Mouse (Mus musculus): ENCODE measurements at regions not wholly inside any gene's neighbourhood (a gene's known extent, or its start where the extent isn't known, plus 50 kb on each side); places are given as distances from the start of the nearest gene placed in this dataset.

DNA sequence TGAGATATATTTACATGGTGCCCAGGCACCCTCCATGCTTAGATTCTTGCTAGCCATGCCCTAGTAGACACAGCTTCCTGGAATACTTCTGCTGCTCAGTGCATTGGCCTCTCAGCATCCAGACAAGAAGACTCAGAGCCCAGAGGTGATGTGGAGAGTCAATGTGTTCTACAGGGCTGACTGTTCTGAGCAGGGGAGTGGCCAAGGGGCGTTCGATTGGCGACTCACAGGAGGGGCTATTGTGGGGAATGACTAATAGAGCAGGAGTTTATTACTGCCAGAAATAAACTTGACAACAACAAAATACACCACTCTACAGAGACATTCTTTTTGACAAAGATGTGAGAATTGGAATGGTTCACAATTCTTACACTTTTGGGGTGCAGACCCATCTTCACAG is 156.3 kb downstream of the Mtx2 start:
- no peaks in the 10 kb centered on the region for H3K9me3 ChIP-seq (replicated peaks)
- H3K36me3 ChIP-seq (replicated peaks): no peaks in the 10 kb centered on the region
- H3K9ac ChIP-seq: no peak overlapping the region
- H3K4me2 ChIP-seq: no peak overlapping the region
- no peaks in the 10 kb centered on the region for H3K4me1 ChIP-seq (replicated peaks)
- 58% methylated on average over 3 of the region's 3 CpGs for WGBS (ENCODE audit: insufficient replicate concordance)
- no peak for ATAC-seq (ENCODE audit: insufficient read depth)
- no peaks in the 10 kb centered on the region for H3K27me3 ChIP-seq
- no peak overlapping the region for H3K4me3 ChIP-seq (replicated peaks)
- H3K27ac ChIP-seq (replicated peaks): no peak overlapping the region

GRCm38 (mm10) chr2:74993802-74994201 is 168.2 kb downstream of the Mtx2 start:
- no peak for ATAC-seq (ENCODE audit: insufficient read depth)
- Histone ChIP-seq H3K9ac (no peak overlapping the region), H3K9me3 (replicated peaks) (no peaks in the 10 kb centered on the region), H3K4me3 (replicated peaks) (no peak overlapping the region), H3K4me2 (no peak overlapping the region), H3K4me1 (replicated peaks) (no peaks in the 10 kb centered on the region), H3K27me3 (no peaks in the 10 kb centered on the region), H3K27ac (replicated peaks) (no peak overlapping the region), H3K36me3 (replicated peaks) (no peaks in the 10 kb centered on the region)
- 60% methylated on average over 3 of the region's 3 CpGs for WGBS (ENCODE audit: insufficient replicate concordance)

GRCm38 (mm10) chr2:74994998-74995397 is 169.4 kb downstream of the Mtx2 start:
- Histone ChIP-seq H3K27ac (replicated peaks) (no peak overlapping the region), H3K36me3 (replicated peaks) (no peaks in the 10 kb centered on the region), H3K4me1 (replicated peaks) (no peaks in the 10 kb centered on the region), H3K9ac (no peak overlapping the region), H3K9me3 (replicated peaks) (no peaks in the 10 kb centered on the region), H3K4me2 (no peak overlapping the region), H3K27me3 (no peaks in the 10 kb centered on the region), H3K4me3 (replicated peaks) (no peak overlapping the region)
- WGBS (ENCODE audit: insufficient replicate concordance): 6% methylated on average over 2 of the region's 2 CpGs
- ATAC-seq (ENCODE audit: insufficient read depth): no peak

GRCm38 (mm10) chr2:74997736-74998135 is 172.1 kb downstream of the Mtx2 start:
- no peaks in the 10 kb centered on the region for H3K9me3 ChIP-seq (replicated peaks)
- H3K4me3 ChIP-seq (replicated peaks): no peak overlapping the region
- no peak for ATAC-seq (ENCODE audit: insufficient read depth)
- no peaks in the 10 kb centered on the region for H3K27me3 ChIP-seq
- no peaks in the 10 kb centered on the region for H3K4me1 ChIP-seq (replicated peaks)
- 66% methylated on average over 1 of the region's 1 CpGs for WGBS (ENCODE audit: insufficient replicate concordance)
- H3K27ac ChIP-seq (replicated peaks): no peak overlapping the region
- no peak overlapping the region for H3K9ac ChIP-seq
- H3K36me3 ChIP-seq (replicated peaks): no peaks in the 10 kb centered on the region
- no peak overlapping the region for H3K4me2 ChIP-seq

- WGBS (ENCODE audit: insufficient replicate concordance): 73% methylated on average over 10 of the region's 10 CpGs
- Histone ChIP-seq H3K4me2 (no peak overlapping the region), H3K36me3 (replicated peaks) (no peaks in the 10 kb centered on the region), H3K27ac (replicated peaks) (no peak overlapping the region), H3K4me1 (replicated peaks) (no peaks in the 10 kb centered on the region), H3K4me3 (replicated peaks) (no peak overlapping the region), H3K27me3 (no peaks in the 10 kb centered on the region), H3K9me3 (replicated peaks) (no peaks in the 10 kb centered on the region), H3K9ac (no peak overlapping the region)
- no peak for ATAC-seq (ENCODE audit: insufficient read depth)
These were observed 174.8 kb downstream of the Mtx2 start for GRCm38 (mm10) chr2:75000368-75000796.

DNA sequence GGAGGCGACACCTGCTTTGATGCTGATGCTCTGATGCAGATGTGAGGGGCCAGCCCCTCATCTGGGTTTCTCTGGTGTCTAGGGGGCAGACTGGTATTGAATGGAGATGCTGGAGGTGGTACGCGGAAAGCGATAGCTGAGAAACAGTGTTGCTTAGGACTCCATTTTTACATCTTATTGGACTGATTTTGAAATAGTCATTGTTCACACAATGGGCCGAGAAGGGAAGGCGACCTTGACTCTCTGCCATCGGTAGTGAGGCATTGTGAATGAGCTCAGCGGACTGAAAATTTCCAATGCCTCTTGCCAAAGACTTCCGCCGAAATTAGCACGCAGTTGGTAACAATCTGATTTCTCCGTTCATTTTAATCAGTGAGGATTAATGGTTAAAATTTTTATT is 177.0 kb downstream of the Mtx2 start:
- Histone ChIP-seq H3K27me3 (no peaks in the 10 kb centered on the region), H3K4me3 (replicated peaks) (no peak overlapping the region), H3K9ac (no peak overlapping the region), H3K9me3 (replicated peaks) (no peaks in the 10 kb centered on the region), H3K27ac (replicated peaks) (no peak overlapping the region), H3K4me1 (replicated peaks) (no peaks in the 10 kb centered on the region), H3K36me3 (replicated peaks) (no peaks in the 10 kb centered on the region), H3K4me2 (no peak overlapping the region)
- ATAC-seq (ENCODE audit: insufficient read depth): no peak
- WGBS (ENCODE audit: insufficient replicate concordance): 74% methylated on average over 12 of the region's 12 CpGs

DNA sequence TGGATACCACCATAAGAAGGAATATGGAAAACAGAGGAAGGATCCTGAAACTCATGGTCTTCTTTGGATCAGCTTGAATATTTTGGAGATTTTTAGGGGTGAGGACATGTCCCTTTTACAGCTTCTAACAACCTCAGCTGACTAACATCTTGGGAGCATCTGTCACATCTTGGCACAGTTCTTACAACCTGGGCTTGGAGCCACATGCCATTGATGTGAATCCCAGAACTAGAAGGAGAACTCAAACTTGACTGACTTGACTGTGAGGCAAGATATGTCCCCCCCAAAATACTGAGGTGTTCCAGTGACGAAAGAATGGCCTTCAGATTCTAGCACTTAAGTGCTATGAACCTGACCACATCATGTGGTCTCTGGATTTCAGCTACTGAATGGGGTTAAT is 182.5 kb downstream of the Mtx2 start:
- ATAC-seq (ENCODE audit: insufficient read depth): no peak
- Histone ChIP-seq H3K9me3 (replicated peaks) (no peaks in the 10 kb centered on the region), H3K27ac (replicated peaks) (no peak overlapping the region), H3K36me3 (replicated peaks) (no peaks in the 10 kb centered on the region), H3K4me2 (no peak overlapping the region), H3K9ac (no peak overlapping the region), H3K4me3 (replicated peaks) (no peak overlapping the region), H3K27me3 (0 out of 2 replicates have a peak, but pooled peaks cover 2% of the 10 kb centered on the region), H3K4me1 (replicated peaks) (no peaks in the 10 kb centered on the region)
- WGBS (ENCODE audit: insufficient replicate concordance): 49% methylated on average over 1 of the region's 1 CpGs

GRCm38 (mm10) chr2:75010647-75011046 is 185.0 kb downstream of the Mtx2 start:
- H3K4me2 ChIP-seq: no peak overlapping the region
- H3K9ac ChIP-seq: no peak overlapping the region
- WGBS (ENCODE audit: insufficient replicate concordance): 38% methylated on average over 7 of the region's 7 CpGs
- H3K4me3 ChIP-seq (replicated peaks): no peak overlapping the region
- no peaks in the 10 kb centered on the region for H3K4me1 ChIP-seq (replicated peaks)
- 0 out of 2 replicates have a peak, but pooled peaks cover 4% of the 10 kb centered on the region for H3K27me3 ChIP-seq
- no peaks in the 10 kb centered on the region for H3K9me3 ChIP-seq (replicated peaks)
- no peak overlapping the region for H3K27ac ChIP-seq (replicated peaks)
- ATAC-seq (ENCODE audit: insufficient read depth): no peak
- no peaks in the 10 kb centered on the region for H3K36me3 ChIP-seq (replicated peaks)

DNA sequence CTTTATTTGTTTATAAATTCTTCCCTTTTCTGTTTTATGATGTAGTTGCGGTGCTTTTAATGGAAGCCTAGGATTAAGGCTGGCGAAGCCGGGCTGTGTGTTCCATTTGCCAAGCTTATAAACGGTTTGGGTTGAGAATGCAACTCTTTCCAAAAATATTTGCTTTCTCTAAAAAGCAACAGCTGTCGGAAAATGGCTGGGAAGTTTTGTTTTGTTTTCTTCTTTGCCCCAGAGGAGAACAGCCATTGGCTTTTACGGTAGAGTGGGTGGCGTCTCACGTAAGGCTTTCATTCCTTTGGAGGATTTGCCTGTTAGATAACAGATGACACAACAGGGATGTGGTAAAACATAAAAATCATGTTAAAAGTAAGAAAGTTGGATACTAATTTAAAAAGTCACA is 186.4 kb downstream of the Mtx2 start:
- Histone ChIP-seq H3K36me3 (replicated peaks) (no peaks in the 10 kb centered on the region), H3K9ac (no peak overlapping the region), H3K4me3 (replicated peaks) (no peak overlapping the region), H3K27me3 (0 out of 2 replicates have a peak, but pooled peaks cover 4% of the 10 kb centered on the region), H3K27ac (replicated peaks) (no peak overlapping the region), H3K9me3 (replicated peaks) (no peaks in the 10 kb centered on the region), H3K4me1 (replicated peaks) (no peaks in the 10 kb centered on the region), H3K4me2 (no peak overlapping the region)
- ATAC-seq (ENCODE audit: insufficient read depth): no peak
- 55% methylated on average over 8 of the region's 8 CpGs for WGBS (ENCODE audit: insufficient replicate concordance)

- 53% methylated on average over 16 of the region's 16 CpGs for WGBS (ENCODE audit: insufficient replicate concordance)
- H3K36me3 ChIP-seq (replicated peaks): no peaks in the 10 kb centered on the region
- no peak for ATAC-seq (ENCODE audit: insufficient read depth)
- H3K27ac ChIP-seq (replicated peaks): no peak overlapping the region
- no peak overlapping the region for H3K4me3 ChIP-seq (replicated peaks)
- no peak overlapping the region for H3K4me2 ChIP-seq
- no peaks in the 10 kb centered on the region for H3K4me1 ChIP-seq (replicated peaks)
- H3K27me3 ChIP-seq: 0 out of 2 replicates have a peak, but pooled peaks cover 4% of the 10 kb centered on the region
- H3K9me3 ChIP-seq (replicated peaks): no peaks in the 10 kb centered on the region
- H3K9ac ChIP-seq: no peak overlapping the region
These were observed 189.6 kb downstream of the Mtx2 start for GRCm38 (mm10) chr2:75014994-75015728.

- Histone ChIP-seq H3K9ac (no peak overlapping the region), H3K4me2 (no peak overlapping the region), H3K4me1 (replicated peaks) (no peaks in the 10 kb centered on the region), H3K27ac (replicated peaks) (no peak overlapping the region), H3K4me3 (replicated peaks) (no peak overlapping the region), H3K27me3 (no peaks in the 10 kb centered on the region), H3K36me3 (replicated peaks) (no peaks in the 10 kb centered on the region), H3K9me3 (replicated peaks) (no peaks in the 10 kb centered on the region)
- WGBS (ENCODE audit: insufficient replicate concordance): 20% methylated on average over 7 of the region's 7 CpGs
- ATAC-seq (ENCODE audit: insufficient read depth): no peak
These were observed 193.9 kb downstream of the Mtx2 start for GRCm38 (mm10) chr2:75019459-75019858.

- no peak overlapping the region for H3K9ac ChIP-seq
- WGBS (ENCODE audit: insufficient replicate concordance): 40% methylated on average over 7 of the region's 7 CpGs
- H3K4me1 ChIP-seq (replicated peaks): no peaks in the 10 kb centered on the region
- no peak overlapping the region for H3K4me3 ChIP-seq (replicated peaks)
- no peaks in the 10 kb centered on the region for H3K9me3 ChIP-seq (replicated peaks)
- H3K27me3 ChIP-seq: no peaks in the 10 kb centered on the region
- ATAC-seq (ENCODE audit: insufficient read depth): no peak
- no peaks in the 10 kb centered on the region for H3K36me3 ChIP-seq (replicated peaks)
- no peak overlapping the region for H3K4me2 ChIP-seq
- no peak overlapping the region for H3K27ac ChIP-seq (replicated peaks)
These were observed 196.0 kb downstream of the Mtx2 start for GRCm38 (mm10) chr2:75021639-75022038.

Measured in liver, embryonic 15.5 days (tissue).